Mouse (Mus musculus) mouse embryonic stem cell (cell line): ENCODE data around the gene Deup1.

ENCODE experiments used
- in situ Hi-C, 2 experiments: fragments of 300-500 bp; cut with MboI; formaldehyde crosslinking; loops; 1 replicate in 1 of 2; 3 replicates in 1 of 2; pipeline ENCODE4 v1.14.3; 2019 to 2020; ENCODE audit warnings: low sequenced_read_pairs in 2 of 2, low pct_unique_long_range_greater_than_20kb in 1 of 2, mixed read lengths in 1 of 2; ENCODE audit not compliant: unreplicated experiment in 1 of 2

The Deup1 gene

DNA sequence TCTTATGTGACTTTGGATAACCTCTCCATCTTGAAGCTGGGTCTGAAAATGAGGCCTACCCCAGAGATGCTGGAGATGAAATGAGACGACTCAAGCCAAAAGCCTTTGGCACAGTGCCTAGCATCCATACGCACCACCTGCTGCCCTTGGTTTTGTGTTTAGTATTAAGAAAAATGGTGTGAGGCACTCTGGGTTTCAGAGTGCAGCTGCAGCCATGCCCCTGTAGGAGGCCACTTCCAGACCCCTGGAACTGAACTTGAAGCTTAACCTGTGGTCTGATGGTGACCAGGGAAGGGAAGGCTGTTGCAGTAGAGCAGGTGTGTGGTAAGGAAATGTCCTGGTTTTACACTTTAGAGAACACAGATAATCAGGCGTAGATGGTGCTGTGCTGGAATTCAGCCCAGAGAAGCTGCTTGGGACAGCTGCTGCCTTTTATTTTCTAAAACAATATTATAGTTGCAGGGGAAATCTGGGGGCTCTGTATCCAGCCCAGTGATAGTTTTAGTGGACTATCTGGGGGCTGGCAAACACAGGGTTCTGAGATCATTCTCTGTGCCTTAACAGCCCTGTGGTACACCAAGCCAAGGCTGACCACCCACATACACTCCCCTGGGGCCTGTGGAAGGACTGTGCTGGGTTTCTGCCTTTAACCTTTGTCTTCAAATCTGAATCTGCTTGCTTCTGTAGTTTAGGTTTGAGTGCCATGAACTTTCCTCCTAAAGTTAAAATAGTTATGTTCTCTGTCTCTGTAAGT is 117.0 kb downstream of the Deup1 start:
- in situ Hi-C loops: no loop called here
